Comparison of ENCODE assay signal across 12 mouse cellular contexts in the genomic region with DNA sequence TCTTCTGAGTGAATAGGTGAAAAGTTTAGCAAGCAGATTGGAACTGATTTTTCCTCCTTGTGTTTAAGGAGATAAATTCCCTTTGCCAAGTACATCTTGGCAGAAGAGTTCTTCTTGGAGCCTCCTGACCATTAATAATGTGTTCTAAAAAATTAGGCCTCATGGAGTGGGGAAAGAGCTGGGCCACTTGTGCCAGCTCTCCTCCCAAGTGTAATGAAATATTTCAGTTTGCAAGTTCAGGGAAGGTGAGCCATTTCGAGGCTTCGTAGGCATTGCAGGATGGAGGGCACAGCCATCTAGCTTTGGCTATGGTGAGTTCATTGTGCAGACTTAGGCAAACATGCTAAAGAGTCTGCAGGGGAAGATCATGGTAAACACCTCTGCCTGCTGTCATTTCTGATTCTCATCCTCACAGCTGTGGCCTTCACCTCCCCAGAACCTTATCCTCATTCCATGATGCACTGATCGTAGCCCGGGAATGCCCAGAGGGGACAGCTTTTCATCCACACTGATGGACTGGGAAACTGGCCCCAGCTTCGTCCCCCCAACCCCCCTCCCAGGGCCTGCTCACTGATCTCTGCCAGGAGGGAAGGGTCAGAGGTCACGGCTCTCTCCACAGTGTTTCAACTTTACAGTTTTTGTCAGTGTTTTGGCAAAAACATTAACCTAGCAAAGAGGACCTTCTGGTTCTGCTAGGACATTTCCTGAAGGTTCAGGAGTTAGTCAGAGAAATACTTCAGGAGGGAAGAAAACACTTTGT. TPM values are rescaled to one million over a fixed set of nuclear protein-coding genes. Genes with fewer than 3 reads are reported as not detected.
DNase-seq lines count a peak whose midpoint lies in the region; ATAC-seq lines count a peak whose summit lies in the region.
"Had no signal": no experiment of that assay in that cellular context is flagged by ENCODE, and none has a peak within 500 bp of the region (broad histone marks: within the 10 kb centered on the region; RNA-seq: fewer than 3 reads in every experiment).

No protein-coding gene starts in this region.

- H3K9me3 ChIP-seq in forebrain, embryonic 10.5 days: 0 out of 2 replicates have a peak, but pooled peaks cover 3% of the 10 kb centered on the region
- H3K9me3 ChIP-seq in forebrain, embryonic 14.5 days (replicated peaks; ENCODE audit: control insufficient read depth, low read length): no peaks in the 10 kb centered on the region
- no peaks in the 10 kb centered on the region for H3K9me3 ChIP-seq in limb, embryonic 11.5 days (ENCODE audit: control insufficient read depth, low read length)
- H3K9me3 ChIP-seq: embryonic facial prominence, embryonic 13.5 days; neural tube, embryonic 13.5 days had no signal

- no peak overlapping the region for H3K9ac ChIP-seq in forebrain, embryonic 14.5 days (ENCODE audit: low read length)
- no peak overlapping the region for H3K9ac ChIP-seq in limb, embryonic 11.5 days (ENCODE audit: low read length)
- H3K9ac ChIP-seq: embryonic facial prominence, embryonic 13.5 days; liver, embryonic 14.5 days; neural tube, embryonic 13.5 days had no signal

- H3K36me3 ChIP-seq in forebrain, embryonic 10.5 days (replicated peaks): peaks cover 32% of the 10 kb centered on the region
- no peaks in the 10 kb centered on the region; the same call in 1 of the 2 replicates for H3K36me3 ChIP-seq in forebrain, embryonic 14.5 days (ENCODE audit: control insufficient read depth, insufficient read depth, low read length)
- H3K36me3 ChIP-seq in limb, embryonic 11.5 days (ENCODE audit: control insufficient read depth, insufficient read depth, low read length): 0 out of 2 replicates have a peak, but pooled peaks cover 2% of the 10 kb centered on the region
- H3K36me3 ChIP-seq: neural tube, embryonic 13.5 days had no signal

- H3K4me3 ChIP-seq in forebrain, embryonic 10.5 days: no peak overlapping the region
- H3K4me3 ChIP-seq in forebrain, embryonic 14.5 days (ENCODE audit: low read depth, low read length): no peak overlapping the region
- no peak overlapping the region for H3K4me3 ChIP-seq in limb, embryonic 11.5 days (ENCODE audit: low read depth, low read length)
- H3K4me3 ChIP-seq: embryonic facial prominence, embryonic 13.5 days; neural tube, embryonic 13.5 days had no signal

- no peak overlapping the region for H3K4me2 ChIP-seq in forebrain, embryonic 14.5 days (ENCODE audit: low read length)
- H3K4me2 ChIP-seq in limb, embryonic 11.5 days (ENCODE audit: low read depth, severe bottlenecking): no peak overlapping the region
- H3K4me2 ChIP-seq: embryonic facial prominence, embryonic 13.5 days; neural tube, embryonic 13.5 days had no signal

- peaks cover 78% of the 10 kb centered on the region for H3K4me1 ChIP-seq in forebrain, embryonic 10.5 days
- peaks cover 2% of the 10 kb centered on the region; the same call in 1 of the 2 replicates for H3K4me1 ChIP-seq in forebrain, embryonic 14.5 days (ENCODE audit: control insufficient read depth, insufficient read depth, low read length)
- peaks cover 21% of the 10 kb centered on the region for H3K4me1 ChIP-seq in limb, embryonic 11.5 days (ENCODE audit: control insufficient read depth, insufficient read depth, low read length)

- no peaks in the 10 kb centered on the region for H3K27me3 ChIP-seq in forebrain, embryonic 10.5 days (ENCODE audit: poor library complexity, severe bottlenecking)
- no peaks in the 10 kb centered on the region for H3K27me3 ChIP-seq in forebrain, embryonic 14.5 days (replicated peaks; ENCODE audit: control insufficient read depth, insufficient read depth, low read length)
- no peaks in the 10 kb centered on the region for H3K27me3 ChIP-seq in limb, embryonic 11.5 days (ENCODE audit: control insufficient read depth, insufficient read depth, low read length)
- H3K27me3 ChIP-seq: embryonic facial prominence, embryonic 13.5 days; neural tube, embryonic 13.5 days had no signal

- 35% methylated on average over 6 of the region's 6 CpGs for WGBS in forebrain, embryonic 10.5 days
- 50% methylated on average over 6 of the region's 6 CpGs for WGBS in forebrain, embryonic 14.5 days
- WGBS in limb, embryonic 11.5 days: 26% methylated on average over 6 of the region's 6 CpGs

- DNase-seq in forebrain, embryonic 10.5 days (ENCODE audit: extremely low spot score, low spot score): peak; percentile 40
- no peak for DNase-seq in forebrain, embryonic 14.5 days (ENCODE audit: low spot score)
- peak; percentile 3 for DNase-seq in 3T3-L1 (ENCODE audit: low read depth, low spot score)
- DNase-seq in gastrocnemius, adult 8-10 months (ENCODE audit: low spot score in 2 of 2): peak; percentile 33 to 59
- peak; percentile 37 for DNase-seq in limb, embryonic 11.5 days (ENCODE audit: low spot score)
- no peak for DNase-seq in natural killer cell, adult 2 months (ENCODE audit: low spot score in 2 of 2)
- no peak for DNase-seq in frontal cortex, postnatal 10 days (ENCODE audit: low spot score in 2 of 2)
- no peak for DNase-seq in T-cell, adult 2 months (ENCODE audit: low spot score)
- DNase-seq: thymus, postnatal 36 days had no signal

- no peak for ATAC-seq in forebrain, embryonic 14.5 days
- no peak for ATAC-seq in limb, embryonic 11.5 days (ENCODE audit: insufficient number of reproducible peaks, low FRiP score, low TSS enrichment, low read depth)

- H3K27ac ChIP-seq in forebrain, embryonic 10.5 days: peak overlapping the region; percentile 62
- no peak overlapping the region for H3K27ac ChIP-seq in forebrain, embryonic 14.5 days (ENCODE audit: low read depth, low read length)
- no peak overlapping the region for H3K27ac ChIP-seq in limb, embryonic 11.5 days (replicated peaks; ENCODE audit: low read depth, low read length)
- H3K27ac ChIP-seq: embryonic facial prominence, embryonic 13.5 days; liver, embryonic 14.5 days; neural tube, embryonic 13.5 days had no signal

RNA-seq across cellular contexts. Expression of gene Nid2, which starts 18.6 kb away (rescaled TPM):
- polyA plus RNA-seq in forebrain, embryonic 10.5 days (2016; fragmentation: Nextera tagmentation; extraction: Ambion mirVana): 50.2 and 55.6 TPM in 2 replicates
- 30.9 and 37.4 TPM in 2 replicates for polyA plus RNA-seq in forebrain, embryonic 14.5 days (2014; fragmentation: Nextera tagmentation; extraction: Ambion mirVana)
- 1 to 10 TPM; 3.3 to 7.8 (median 3.6) TPM for total RNA-seq in gastrocnemius, adult 8-10 months (2022)
- 79.7 and 82.3 TPM in 2 replicates for polyA plus RNA-seq in limb, embryonic 11.5 days (2014; fragmentation: Nextera tagmentation; extraction: Ambion mirVana)

RNA-seq across cellular contexts. Expression of gene Rtraf, which starts 54.0 kb away (rescaled TPM):
- polyA plus RNA-seq in forebrain, embryonic 10.5 days (2016; fragmentation: Nextera tagmentation; extraction: Ambion mirVana): 232 and 234 TPM in 2 replicates
- 215 and 252 TPM in 2 replicates for polyA plus RNA-seq in forebrain, embryonic 14.5 days (2014; fragmentation: Nextera tagmentation; extraction: Ambion mirVana)
- 10 to 100 TPM; 76.8 to 89.6 (median 79.4) TPM for total RNA-seq in gastrocnemius, adult 8-10 months (2022)
- 256 and 263 TPM in 2 replicates for polyA plus RNA-seq in limb, embryonic 11.5 days (2014; fragmentation: Nextera tagmentation; extraction: Ambion mirVana)

Comparison
In these comparisons a context has a peak if more than half of its experiments do, and no peak if none do; other contexts are left out.
1. DNase-seq: peak in forebrain, embryonic 10.5 days (single experiment), 3T3-L1 (single experiment), gastrocnemius, adult 8-10 months (2 of 2) and limb, embryonic 11.5 days (single experiment); none in forebrain, embryonic 14.5 days (single experiment), natural killer cell, adult 2 months (0 of 2), frontal cortex, postnatal 10 days (0 of 2) and T-cell, adult 2 months (single experiment).